Mouse (Mus musculus): Measurements from ENCODE around the gene Zbtb20.

DNA sequence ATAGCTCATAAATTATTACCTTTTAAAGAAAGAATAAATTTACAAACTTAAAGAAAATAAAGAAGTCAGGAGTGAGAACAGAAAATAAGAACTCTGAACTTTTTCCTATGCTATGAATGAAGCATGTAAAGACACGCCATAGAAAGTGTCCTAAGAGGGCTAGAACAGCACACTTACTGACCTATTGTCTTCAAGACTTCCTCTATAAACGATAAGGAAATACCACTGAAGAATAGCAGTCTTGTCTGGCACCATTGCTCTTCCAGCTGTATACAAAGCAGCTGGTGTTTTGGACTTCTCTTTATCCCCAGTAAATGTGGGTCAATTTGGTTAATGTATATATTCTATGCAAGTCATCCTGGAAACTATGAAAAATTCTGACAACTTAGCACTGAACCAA is 544.2 kb downstream of the Zbtb20 start:
- TF ChIP-seq MYOG (IDR thresholded peaks at IDR 0.05; ENCODE audit: control insufficient read depth, extremely low read depth, insufficient read length) (no peak), CTCF (IDR thresholded peaks at IDR 0.05; ENCODE audit: control insufficient read depth, insufficient read depth, insufficient read length) (no peak), MAX (IDR thresholded peaks at IDR 0.05) (no peak), FOSL1 (IDR thresholded peaks at IDR 0.05; ENCODE audit: insufficient read depth, low read length, poor library complexity, severe bottlenecking) (no peak)

Measured in C2C12 (cell line).